Mouse (Mus musculus) kidney, postnatal 14 days (tissue): ENCODE results near the gene Pms1.
"Not testable (repeated sequence)": the region's sequence is repeated elsewhere in the genome, so short reads cannot be mapped to it uniquely, and the experiment has no call there.

Experiments
- DNase-seq: peaks from one replicate; pipeline ENCODE4 v3.0.0; 2022; ENCODE audit warnings: mixed read lengths

Pms1 gene

GRCm38 (mm10) chr1:53296581-53297383 lies at the start of gene Pms1, which contains the start of the genes Ormdl1 and Gm28778:
Gene Pms1, minus strand, starts transcription at chr1:53297018.
Gene Ormdl1, plus strand, starts transcription at chr1:53297095.
Gene Gm28778, plus strand, starts transcription at chr1:53297111.
- DNase-seq: peak; percentile 96

GRCm38 (mm10) chr1:53341071-53341470 lies 44.3 kb upstream of the Pms1 start:
- no peak for DNase-seq

DNA sequence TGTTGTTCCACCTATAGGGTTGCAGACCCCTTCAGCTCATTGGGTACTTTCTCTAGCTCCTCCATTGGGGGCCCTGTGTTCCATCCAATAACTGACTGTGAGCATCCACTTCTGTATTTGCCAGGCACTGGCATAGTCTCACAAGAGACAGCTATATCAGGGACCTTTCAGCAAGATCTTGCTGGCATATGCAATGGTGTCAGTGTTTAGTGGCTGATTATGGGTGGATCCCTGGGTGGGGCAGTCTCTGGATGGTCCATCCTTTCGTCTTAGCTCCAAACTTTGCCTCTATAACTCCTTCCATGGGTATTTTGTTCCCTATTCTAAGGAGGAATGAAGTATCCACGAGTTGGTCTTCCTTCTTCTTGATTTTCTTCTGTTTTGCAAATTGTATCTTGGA lies 40.6 kb upstream of the Pms1 start:
- DNase-seq: not testable (repeated sequence)

DNA sequence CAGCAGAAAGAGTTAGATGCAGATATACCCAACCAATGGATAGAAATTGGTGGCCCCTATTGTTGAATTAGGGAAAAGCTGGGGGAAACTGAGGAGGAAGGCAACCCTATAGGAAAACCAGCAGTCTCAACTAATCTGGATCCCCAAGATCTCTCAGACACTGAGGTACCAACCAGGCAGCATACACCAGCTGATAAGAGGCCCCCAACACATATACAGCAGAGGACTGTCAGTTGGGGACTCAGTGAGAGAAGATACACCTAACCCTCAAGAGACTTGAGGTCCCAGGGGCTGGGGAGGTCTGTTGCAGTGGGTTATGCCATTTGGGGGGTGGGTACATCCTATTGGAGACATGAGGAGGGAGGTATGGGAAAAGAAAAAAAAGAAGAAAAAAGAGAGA lies 38.6 kb upstream of the Pms1 start:
- DNase-seq: no peak

GRCm38 (mm10) chr1:53333527-53333926 lies 36.7 kb upstream of the Pms1 start:
- DNase-seq: not testable (repeated sequence)

GRCm38 (mm10) chr1:53324827-53325494 lies 28.1 kb upstream of the Pms1 start:
- DNase-seq: no peak

DNA sequence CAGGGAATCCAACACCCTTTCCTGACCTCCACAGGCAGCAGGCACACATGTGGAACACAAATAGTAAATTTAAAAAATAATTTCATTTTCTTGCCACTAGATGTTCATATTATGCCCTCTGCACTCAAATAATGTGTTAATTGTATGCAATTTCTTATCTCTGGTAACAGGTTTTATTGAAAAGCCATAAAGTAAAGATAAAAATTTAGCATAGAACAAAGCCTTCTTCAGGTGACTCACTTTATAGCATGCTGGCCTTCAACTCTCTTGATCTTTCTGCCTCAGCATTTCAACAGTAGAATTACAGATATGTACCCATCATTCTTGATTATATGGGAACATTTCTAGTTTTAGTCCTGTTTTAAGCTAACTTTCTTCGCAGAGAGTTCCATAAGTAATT lies 27.5 kb upstream of the Pms1 start:
- DNase-seq: no peak

DNA sequence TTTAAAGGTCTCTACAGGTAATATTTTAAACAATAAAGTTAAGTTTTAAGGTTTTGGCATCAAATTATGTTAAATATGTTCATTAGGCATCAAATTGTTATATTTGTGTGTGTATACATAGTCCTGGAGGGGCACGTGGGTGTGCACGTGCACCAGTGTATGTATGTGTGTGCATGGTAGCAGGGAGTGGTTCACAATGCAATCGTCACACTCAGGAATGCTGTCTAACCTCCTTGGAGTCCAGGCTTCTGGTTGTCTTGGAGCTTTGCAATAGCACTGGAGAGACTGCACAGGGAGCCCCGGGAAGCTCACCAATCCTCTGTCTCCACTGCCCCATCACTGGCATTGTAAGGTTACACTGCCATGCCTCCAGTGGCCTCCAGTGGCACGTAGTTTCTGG lies 26.4 kb upstream of the Pms1 start:
- DNase-seq: no peak

- no peak for DNase-seq
Measured at GRCm38 (mm10) chr1:53321662-53322344, 25.0 kb upstream of the Pms1 start.

DNA sequence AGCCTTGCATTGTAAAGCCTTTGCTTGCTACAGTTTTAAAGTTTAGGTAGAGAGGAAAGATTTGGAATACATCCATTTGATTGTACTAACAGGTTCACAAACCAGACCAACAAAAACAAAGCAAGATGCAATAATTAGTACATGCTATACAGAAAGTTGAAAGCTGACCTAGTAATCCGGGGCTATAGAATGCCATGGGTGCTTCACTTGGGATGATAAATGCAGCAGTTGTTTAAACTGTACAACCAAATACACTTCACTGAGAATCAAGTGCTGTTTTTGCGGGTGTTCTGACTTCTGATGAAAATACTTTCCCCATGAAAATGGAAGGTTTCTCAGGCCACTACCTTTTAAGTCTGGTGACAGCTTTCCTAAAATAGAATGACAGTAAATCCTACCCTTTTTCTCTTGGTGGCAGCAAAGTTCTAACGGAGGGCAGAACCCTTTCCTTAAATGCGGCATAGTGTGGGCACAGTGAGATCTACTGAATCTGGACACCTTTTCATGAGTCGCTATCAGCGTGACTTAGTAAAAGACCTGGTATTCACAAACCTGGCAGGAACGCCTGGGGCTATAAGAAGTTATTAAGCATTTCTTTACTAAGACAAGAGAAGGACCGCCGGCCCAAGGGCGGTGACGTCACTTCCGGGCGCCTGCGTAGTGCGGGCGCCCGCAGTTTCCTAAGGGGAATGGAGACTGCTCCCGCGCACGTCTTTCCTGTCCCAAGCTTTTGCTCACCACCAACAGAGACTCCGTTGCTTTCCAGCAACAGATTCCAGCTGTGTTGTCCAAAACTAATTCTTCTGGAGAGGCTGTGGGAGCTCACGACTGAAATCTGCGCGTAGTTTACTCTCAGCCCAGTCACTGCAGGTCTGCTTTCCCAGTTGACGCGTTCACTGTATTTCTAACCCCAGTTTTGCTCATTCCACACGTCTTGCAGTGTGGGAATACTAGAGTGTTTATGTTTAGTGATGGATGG lies 16.5 kb upstream of the Pms1 start, which contains the start of gene Osgepl1:
Osgepl1 (plus strand) TSS at position 636 of the 979 bp plus-strand sequence.
- peak; percentile 91 for DNase-seq

GRCm38 (mm10) chr1:53300506-53300905 lies 3.7 kb upstream of the Pms1 start:
- no peak for DNase-seq

GRCm38 (mm10) chr1:53291197-53291596 lies 5.6 kb downstream of the Pms1 start:
- peak; percentile 4 for DNase-seq

- peak; percentile 34 for DNase-seq
Measured at GRCm38 (mm10) chr1:53272646-53273045, 24.2 kb downstream of the Pms1 start.

DNA sequence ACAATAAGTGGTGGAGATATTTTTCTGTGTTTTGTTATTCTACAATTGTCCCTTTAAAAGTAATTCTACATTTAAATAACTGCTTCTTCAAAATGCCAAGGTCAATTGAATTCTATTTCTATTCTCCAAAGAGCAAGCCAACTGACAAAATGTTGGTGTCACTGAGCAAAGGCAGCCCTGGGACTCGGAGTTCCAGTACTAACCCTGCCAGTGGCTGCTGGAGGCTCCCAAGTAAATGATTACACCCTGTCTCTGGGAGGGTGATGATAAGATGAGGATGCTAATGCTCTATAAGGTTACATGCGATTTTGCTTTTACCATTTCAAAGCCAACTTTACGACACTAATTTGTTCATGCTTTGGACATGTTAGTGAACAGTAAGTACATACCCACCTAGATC lies 26.9 kb downstream of the Pms1 start:
- no peak for DNase-seq

GRCm38 (mm10) chr1:53264958-53265612 lies 31.7 kb downstream of the Pms1 start:
- DNase-seq: not testable (repeated sequence)

DNA sequence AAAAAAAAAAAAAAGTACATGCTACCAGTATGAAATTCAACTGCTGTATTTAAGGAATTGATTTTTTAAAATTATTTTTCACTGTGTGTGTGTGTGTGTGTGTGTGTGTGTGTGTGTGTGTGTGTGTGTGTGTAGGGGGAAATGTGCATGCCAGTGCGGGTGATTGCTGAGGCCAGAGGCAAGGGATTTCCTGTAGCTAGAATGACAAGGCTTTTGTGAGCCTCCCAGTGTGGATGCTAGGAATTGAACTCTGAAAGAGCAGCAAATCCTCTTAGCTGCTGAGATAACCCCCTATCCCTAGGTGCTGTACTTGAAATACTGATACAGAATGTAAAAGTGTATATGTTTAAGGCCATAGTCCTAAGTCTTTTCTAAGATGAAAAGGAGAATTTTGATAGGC lies 70.8 kb downstream of the Pms1 start:
- DNase-seq: no peak

- DNase-seq: no peak
Measured at GRCm38 (mm10) chr1:53225616-53226015, 71.2 kb downstream of the Pms1 start.

DNA sequence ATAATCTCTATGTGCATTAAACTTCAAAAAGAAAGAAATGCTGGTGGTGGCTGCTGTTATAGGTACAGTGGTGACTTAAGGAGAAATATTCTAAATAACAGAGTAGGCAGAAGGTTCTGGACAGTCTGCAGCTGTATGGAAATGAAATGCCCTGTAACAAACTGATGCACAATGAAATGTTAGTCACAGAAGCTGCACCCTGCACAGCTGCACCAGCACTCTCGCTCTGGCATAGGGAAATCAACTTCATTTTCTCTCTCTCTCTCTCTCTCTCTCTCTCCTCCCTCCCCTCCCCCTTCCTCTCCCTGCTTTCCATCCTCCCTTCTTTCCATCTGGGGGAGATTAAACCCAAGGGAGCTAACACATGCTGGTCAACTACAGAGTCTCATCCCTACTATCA lies 72.0 kb downstream of the Pms1 start:
- DNase-seq: no peak

GRCm38 (mm10) chr1:53210136-53210535 lies 86.7 kb downstream of the Pms1 start:
- DNase-seq: no peak

DNA sequence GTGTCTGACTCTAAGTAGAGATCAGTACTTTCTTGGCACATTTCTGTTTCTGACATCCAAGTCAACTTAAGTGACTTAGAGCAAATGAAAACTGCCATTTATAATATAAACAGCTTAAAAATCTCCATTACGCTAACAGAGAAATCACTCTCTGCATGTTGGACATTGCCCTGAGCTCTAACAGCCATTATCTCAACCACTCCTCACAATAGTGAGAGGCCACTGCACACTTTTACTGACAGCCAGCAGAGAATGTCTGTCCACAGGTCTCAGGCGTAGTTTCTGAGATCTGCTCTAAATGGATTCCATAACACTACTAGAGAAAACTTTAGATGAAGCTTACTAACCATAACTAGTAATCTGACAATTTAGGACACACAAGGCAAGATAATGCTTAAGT lies 92.9 kb downstream of the Pms1 start:
- no peak for DNase-seq

DNA sequence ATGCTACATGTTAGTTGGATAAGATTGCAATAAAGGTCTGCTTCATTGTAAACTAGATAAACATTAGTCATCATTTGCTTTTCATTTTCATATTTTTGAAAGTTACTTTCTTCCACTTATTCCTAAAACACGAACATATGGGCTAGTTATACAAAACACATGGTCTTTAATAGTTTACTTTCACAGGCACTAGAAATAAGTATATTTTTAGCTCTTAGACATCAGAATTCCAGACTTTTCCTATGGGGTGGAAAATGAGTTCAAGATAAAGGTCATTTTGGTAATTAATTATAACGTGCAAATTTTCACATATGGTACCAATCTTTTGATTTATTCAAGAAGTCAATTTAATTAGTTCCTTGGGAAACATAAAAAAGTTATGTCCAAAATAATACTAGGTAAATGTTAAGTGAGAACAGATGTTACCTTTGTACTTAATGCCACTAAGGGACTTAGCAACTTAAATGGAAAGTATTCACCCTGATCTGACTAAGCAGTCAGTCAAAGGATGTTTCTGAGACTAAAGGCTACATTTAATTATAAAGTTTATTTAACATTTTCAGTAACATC lies 95.1 kb downstream of the Pms1 start:
- DNase-seq: no peak
